Mouse (Mus musculus): Measurements from ENCODE around the gene Sergef. TPM values are rescaled to one million over a fixed set of nuclear protein-coding genes. Genes with fewer than 3 reads are reported as not detected.

The Sergef gene
- total RNA-seq, 2 experiments from 2014 or later: 0.43 TPM; not detected in 1

GRCm38 (mm10) chr7:46618416-46619110 is 21.0 kb downstream of the Sergef start:
- no peak for ATAC-seq (replicated peaks; ENCODE audit: low FRiP score, poor library complexity, severe bottlenecking)

- no peak for ATAC-seq (replicated peaks; ENCODE audit: low FRiP score, poor library complexity, severe bottlenecking)
Measured at GRCm38 (mm10) chr7:46616429-46617005, 23.1 kb downstream of the Sergef start.

GRCm38 (mm10) chr7:46615256-46615977 is 24.2 kb downstream of the Sergef start:
- ATAC-seq (replicated peaks; ENCODE audit: low FRiP score, poor library complexity, severe bottlenecking): no peak

- no peak for ATAC-seq (replicated peaks; ENCODE audit: low FRiP score, poor library complexity, severe bottlenecking)
Measured at GRCm38 (mm10) chr7:46614263-46614662, 25.3 kb downstream of the Sergef start.

- no peak for ATAC-seq (replicated peaks; ENCODE audit: low FRiP score, poor library complexity, severe bottlenecking)
Measured at GRCm38 (mm10) chr7:46613091-46613490, 26.5 kb downstream of the Sergef start.

GRCm38 (mm10) chr7:46612421-46612937 is 27.1 kb downstream of the Sergef start:
- ATAC-seq (replicated peaks; ENCODE audit: low FRiP score, poor library complexity, severe bottlenecking): no peak

- no peak for ATAC-seq (replicated peaks; ENCODE audit: low FRiP score, poor library complexity, severe bottlenecking)
Measured at GRCm38 (mm10) chr7:46611970-46612369, 27.6 kb downstream of the Sergef start.

- ATAC-seq (replicated peaks; ENCODE audit: low FRiP score, poor library complexity, severe bottlenecking): no peak
Measured at GRCm38 (mm10) chr7:46609317-46609716, 30.3 kb downstream of the Sergef start.

GRCm38 (mm10) chr7:46607428-46608055 is 32.1 kb downstream of the Sergef start:
- peak; percentile 65; the same call in 1 of the 2 replicates for ATAC-seq (replicated peaks; ENCODE audit: low FRiP score, poor library complexity, severe bottlenecking)

- no peak for ATAC-seq (replicated peaks; ENCODE audit: low FRiP score, poor library complexity, severe bottlenecking)
Measured at GRCm38 (mm10) chr7:46607031-46607426, 32.6 kb downstream of the Sergef start.

- no peak for ATAC-seq (replicated peaks; ENCODE audit: low FRiP score, poor library complexity, severe bottlenecking)
Measured at GRCm38 (mm10) chr7:46606391-46607030, 33.1 kb downstream of the Sergef start.

- ATAC-seq (replicated peaks; ENCODE audit: low FRiP score, poor library complexity, severe bottlenecking): no peak
Measured at GRCm38 (mm10) chr7:46603051-46603450, 36.6 kb downstream of the Sergef start.

GRCm38 (mm10) chr7:46602079-46602478 is 37.5 kb downstream of the Sergef start:
- no peak for ATAC-seq (replicated peaks; ENCODE audit: low FRiP score, poor library complexity, severe bottlenecking)

- ATAC-seq (replicated peaks; ENCODE audit: low FRiP score, poor library complexity, severe bottlenecking): no peak
Measured at GRCm38 (mm10) chr7:46601097-46601496, 38.5 kb downstream of the Sergef start.

- no peak for ATAC-seq (replicated peaks; ENCODE audit: low FRiP score, poor library complexity, severe bottlenecking)
Measured at GRCm38 (mm10) chr7:46597006-46597405, 42.6 kb downstream of the Sergef start.

GRCm38 (mm10) chr7:46591546-46591945 is 48.1 kb downstream of the Sergef start:
- ATAC-seq (replicated peaks; ENCODE audit: low FRiP score, poor library complexity, severe bottlenecking): no peak

GRCm38 (mm10) chr7:46589181-46589580 is 50.4 kb downstream of the Sergef start:
- no peak for ATAC-seq (replicated peaks; ENCODE audit: low FRiP score, poor library complexity, severe bottlenecking)

- no peak for ATAC-seq (replicated peaks; ENCODE audit: low FRiP score, poor library complexity, severe bottlenecking)
Measured at GRCm38 (mm10) chr7:46588005-46588404, 51.6 kb downstream of the Sergef start.

GRCm38 (mm10) chr7:46587466-46587865 is 52.1 kb downstream of the Sergef start:
- no peak for ATAC-seq (replicated peaks; ENCODE audit: low FRiP score, poor library complexity, severe bottlenecking)

Data from erythroblast, adult 5-6 weeks (primary cell).